Mouse (Mus musculus) heart, adult 2 months (tissue): ENCODE results near the gene Syt16.

ENCODE experiments used
- CTCF ChIP-seq: fragments of 200-600 bp; IDR thresholded peaks from 2 replicates; pipeline ENCODE4 v1.8.1; 2022; ENCODE audit warnings: antibody characterized with exemption, mild to moderate bottlenecking, moderate library complexity
- EP300 ChIP-seq: fragments of 200-500 bp; IDR thresholded peaks from 2 replicates; pipeline ENCODE4 v1.6.1; 2011; ENCODE audit warnings: low read depth, low read length, control low read depth; ENCODE audit not compliant: insufficient read depth
- POLR2A ChIP-seq: fragments of 200-500 bp; IDR thresholded peaks from 2 replicates; pipeline ENCODE4 v1.6.1; 2011; ENCODE audit warnings: mild to moderate bottlenecking, low read depth, low read length, control low read depth; ENCODE audit not compliant: insufficient read depth

DNA sequence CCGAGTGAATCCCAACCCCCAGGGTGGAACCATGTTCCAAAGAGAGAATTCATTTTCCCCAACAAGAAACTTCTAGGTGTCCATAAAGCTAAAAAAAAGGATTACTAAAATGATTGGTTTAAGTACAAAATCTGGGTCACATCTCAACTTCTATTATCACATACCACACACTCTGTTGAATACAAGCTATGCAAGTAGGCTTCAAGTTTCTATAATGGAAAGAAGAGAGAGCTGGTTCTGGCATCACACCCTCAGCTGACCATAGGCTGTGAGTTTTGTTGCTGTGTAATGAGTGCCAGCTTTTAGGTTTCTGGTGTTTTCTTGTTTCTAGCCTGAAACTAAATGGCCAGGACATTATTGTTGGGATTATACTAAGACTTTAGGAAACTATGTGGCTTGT is 65.1 kb downstream of the Syt16 start:
- no peak for TF ChIP-seq POLR2A
- no peak for TF ChIP-seq CTCF
- no peak for TF ChIP-seq EP300
